Mouse (Mus musculus) left cerebral cortex, adult 18-20 months (tissue): ENCODE results near the gene Tll2. TPM values are rescaled to one million over a fixed set of nuclear protein-coding genes. Genes with fewer than 3 reads are reported as not detected.

Experiments
- DNase-seq, 2 experiments: peaks; one replicate each; pipeline ENCODE4 v3.0.0; 2021 to 2022; ENCODE audit warnings: low spot score in 2 of 2, mixed read lengths in 1 of 2
- total RNA-seq, 2 experiments: library from RNA; stranded (reverse); gene quantifications; 2 replicates each; pipeline ENCODE4 v1.2.3; 2021

The Tll2 gene
- total RNA-seq, 2 experiments from 2014 or later: 0.28 to 0.77 TPM

- DNase-seq: peak; percentile 65 to 76
Observed at GRCm38 (mm10) chr19:41089833-41090232, 116.8 kb downstream of the Tll2 start.

GRCm38 (mm10) chr19:41088491-41088890 is 118.1 kb downstream of the Tll2 start:
- no peak for DNase-seq

- no peak for DNase-seq
Observed at GRCm38 (mm10) chr19:41087901-41088300, 118.7 kb downstream of the Tll2 start.

GRCm38 (mm10) chr19:41086700-41087099 is 119.9 kb downstream of the Tll2 start:
- DNase-seq: peak; percentile 85 to 88

- DNase-seq: no peak
Observed at GRCm38 (mm10) chr19:41086289-41086688, 120.3 kb downstream of the Tll2 start.

GRCm38 (mm10) chr19:41083646-41084045 is 123.0 kb downstream of the Tll2 start:
- DNase-seq: no peak

GRCm38 (mm10) chr19:41081589-41081988 is 125.0 kb downstream of the Tll2 start:
- DNase-seq: no peak

- DNase-seq: no peak
Observed at GRCm38 (mm10) chr19:41076906-41077305, 129.7 kb downstream of the Tll2 start, which contains the start of gene Opalin. Gene Opalin (minus strand): TSS chr19:41077113.

- DNase-seq: no peak
Observed at GRCm38 (mm10) chr19:41073746-41074455, 132.7 kb downstream of the Tll2 start.

- peak; percentile 91 to 95 for DNase-seq
Observed at GRCm38 (mm10) chr19:41071500-41071899, 135.1 kb downstream of the Tll2 start.

GRCm38 (mm10) chr19:41054702-41055101 is 151.9 kb downstream of the Tll2 start:
- no peak for DNase-seq

GRCm38 (mm10) chr19:41053530-41053929 is 153.1 kb downstream of the Tll2 start:
- no peak for DNase-seq

- DNase-seq: no peak
Observed at GRCm38 (mm10) chr19:41052247-41052646, 154.4 kb downstream of the Tll2 start.

GRCm38 (mm10) chr19:41051714-41052113 is 154.9 kb downstream of the Tll2 start:
- DNase-seq: no peak

GRCm38 (mm10) chr19:41048187-41048559 is 158.5 kb downstream of the Tll2 start:
- no peak for DNase-seq

- peak in 1 of 2 experiments; percentile 9 for DNase-seq
Observed at GRCm38 (mm10) chr19:41047437-41048186, 159.0 kb downstream of the Tll2 start.

GRCm38 (mm10) chr19:41045091-41045770 is 161.4 kb downstream of the Tll2 start:
- DNase-seq: no peak

- no peak for DNase-seq
Observed at GRCm38 (mm10) chr19:41039110-41039509, 167.5 kb downstream of the Tll2 start.

GRCm38 (mm10) chr19:41035809-41036551 is 170.7 kb downstream of the Tll2 start:
- DNase-seq: no peak
